Mouse (Mus musculus): ENCODE data around the gene Tmcc3. TPM values are rescaled to one million over a fixed set of nuclear protein-coding genes. Genes with fewer than 3 reads are reported as not detected.
A peak's percentile ranks its signal among the peaks of the same experiment; 100 is the strongest.

Gene Tmcc3
- total RNA-seq, 2 experiments from 2014 or later = 16.0 to 16.7 TPM

GRCm38 (mm10) chr10:94443453-94443852 lies 131.7 kb downstream of the Tmcc3 start:
- no peak for DNase-seq (ENCODE audit: extremely low spot score in 1 of 2, low spot score in 2 of 2)
- intact Hi-C loops (cut with DNase I) = no loop called here

- no peak for DNase-seq (ENCODE audit: extremely low spot score in 1 of 2, low spot score in 2 of 2)
- intact Hi-C loops (cut with DNase I) = no loop called here
Measured at GRCm38 (mm10) chr10:94445192-94445591, 133.4 kb downstream of the Tmcc3 start.

- intact Hi-C loops (cut with DNase I) = no loop called here
- DNase-seq (ENCODE audit: extremely low spot score in 1 of 2, low spot score in 2 of 2) = no peak
Measured at GRCm38 (mm10) chr10:94446379-94447008, 134.7 kb downstream of the Tmcc3 start.

GRCm38 (mm10) chr10:94449676-94450075 lies 137.9 kb downstream of the Tmcc3 start:
- no peak for DNase-seq (ENCODE audit: extremely low spot score in 1 of 2, low spot score in 2 of 2)
- intact Hi-C loops (cut with DNase I) = no loop called here

GRCm38 (mm10) chr10:94450781-94451180 lies 139.0 kb downstream of the Tmcc3 start:
- DNase-seq (ENCODE audit: extremely low spot score in 1 of 2, low spot score in 2 of 2) = no peak
- intact Hi-C loops (cut with DNase I) = no loop called here

GRCm38 (mm10) chr10:94457454-94457853 lies 145.7 kb downstream of the Tmcc3 start:
- intact Hi-C loops (cut with DNase I) = no loop called here
- no peak for DNase-seq (ENCODE audit: extremely low spot score in 1 of 2, low spot score in 2 of 2)

GRCm38 (mm10) chr10:94458690-94459089 lies 146.9 kb downstream of the Tmcc3 start:
- intact Hi-C loops (cut with DNase I) = no loop called here
- no peak for DNase-seq (ENCODE audit: extremely low spot score in 1 of 2, low spot score in 2 of 2)

GRCm38 (mm10) chr10:94461378-94461777 lies 149.6 kb downstream of the Tmcc3 start:
- DNase-seq (ENCODE audit: extremely low spot score in 1 of 2, low spot score in 2 of 2) = no peak
- intact Hi-C loops (cut with DNase I) = no loop called here

GRCm38 (mm10) chr10:94461871-94462270 lies 150.1 kb downstream of the Tmcc3 start:
- intact Hi-C loops (cut with DNase I) = no loop called here
- DNase-seq (ENCODE audit: extremely low spot score in 1 of 2, low spot score in 2 of 2) = no peak

- intact Hi-C loops (cut with DNase I) = no loop called here
- DNase-seq (ENCODE audit: extremely low spot score in 1 of 2, low spot score in 2 of 2) = peak in 1 of 2 experiments; percentile 81
Measured at GRCm38 (mm10) chr10:94462386-94463064, 150.8 kb downstream of the Tmcc3 start.

GRCm38 (mm10) chr10:94463410-94463809 lies 151.7 kb downstream of the Tmcc3 start:
- intact Hi-C loops (cut with DNase I) = no loop called here
- DNase-seq (ENCODE audit: extremely low spot score in 1 of 2, low spot score in 2 of 2) = no peak

- intact Hi-C loops (cut with DNase I) = no loop called here
- no peak for DNase-seq (ENCODE audit: extremely low spot score in 1 of 2, low spot score in 2 of 2)
Measured at GRCm38 (mm10) chr10:94465646-94466045, 153.9 kb downstream of the Tmcc3 start.

- intact Hi-C loops (cut with DNase I) = no loop called here
- no peak for DNase-seq (ENCODE audit: extremely low spot score in 1 of 2, low spot score in 2 of 2)
Measured at GRCm38 (mm10) chr10:94466313-94466712, 154.6 kb downstream of the Tmcc3 start.

- intact Hi-C loops (cut with DNase I) = no loop called here
- no peak for DNase-seq (ENCODE audit: extremely low spot score in 1 of 2, low spot score in 2 of 2)
Measured at GRCm38 (mm10) chr10:94471487-94471886, 159.7 kb downstream of the Tmcc3 start.

GRCm38 (mm10) chr10:94473501-94473900 lies 161.8 kb downstream of the Tmcc3 start:
- intact Hi-C loops (cut with DNase I) = no loop called here
- no peak for DNase-seq (ENCODE audit: extremely low spot score in 1 of 2, low spot score in 2 of 2)

GRCm38 (mm10) chr10:94474185-94474584 lies 162.4 kb downstream of the Tmcc3 start:
- intact Hi-C loops (cut with DNase I) = no loop called here
- no peak for DNase-seq (ENCODE audit: extremely low spot score in 1 of 2, low spot score in 2 of 2)

GRCm38 (mm10) chr10:94477366-94478225 lies 165.8 kb downstream of the Tmcc3 start:
- intact Hi-C loops (cut with DNase I) = no loop called here
- no peak for DNase-seq (ENCODE audit: extremely low spot score in 1 of 2, low spot score in 2 of 2)

GRCm38 (mm10) chr10:94479646-94480045 lies 167.9 kb downstream of the Tmcc3 start:
- peak in 1 of 2 experiments; percentile 34 for DNase-seq (ENCODE audit: extremely low spot score in 1 of 2, low spot score in 2 of 2)
- intact Hi-C loops (cut with DNase I) = no loop called here

- intact Hi-C loops (cut with DNase I) = no loop called here
Measured at GRCm38 (mm10) chr10:94480380-94481101, 168.8 kb downstream of the Tmcc3 start.

More at GRCm38 (mm10) chr10:94480380-94481101, 168.8 kb downstream of the Tmcc3 start:
- DNase-seq (ENCODE audit: extremely low spot score in 1 of 2, low spot score in 2 of 2) = peak; percentile 45 to 57
